Mouse (Mus musculus) forebrain, embryonic 12.5 days (tissue): ENCODE results near the gene Kcnip4. TPM values are rescaled to one million over a fixed set of nuclear protein-coding genes. Genes with fewer than 3 reads are reported as not detected.

Experiments used
- ATAC-seq: fragments of 200-750 bp; cut with Nextera tagmentation; 2 replicates; pipeline ENCODE4 v1.8.0; 2017; ENCODE audit warnings: moderate TSS enrichment; ENCODE audit not compliant: low FRiP score
- H3K27ac ChIP-seq: fragments of 300-500 bp; sonication (generic); 2 replicates; pipeline ENCODE4 v1.5.1; 2016; ENCODE audit warnings: mild to moderate bottlenecking
- H3K27me3 ChIP-seq: fragments of 300-500 bp; sonication (generic); 2 replicates; pipeline ENCODE4 v1.6.1; 2016; ENCODE audit warnings: mild to moderate bottlenecking
- H3K36me3 ChIP-seq: fragments of 300-500 bp; sonication (generic); replicated peaks from 2 replicates; pipeline ENCODE4 v1.6.1; 2016; ENCODE audit warnings: mild to moderate bottlenecking
- H3K4me1 ChIP-seq: fragments of 300-500 bp; sonication (generic); 2 replicates; pipeline ENCODE4 v1.6.1; 2016
- H3K4me2 ChIP-seq: fragments of 300-500 bp; sonication (generic); 2 replicates; pipeline ENCODE4 v1.6.1; 2016; ENCODE audit warnings: mild to moderate bottlenecking, moderate library complexity
- H3K4me3 ChIP-seq: fragments of 300-500 bp; sonication (generic); replicated peaks from 2 replicates; pipeline ENCODE4 v1.5.1; 2016; ENCODE audit warnings: mild to moderate bottlenecking
- H3K9ac ChIP-seq: fragments of 300-500 bp; sonication (generic); 2 replicates; pipeline ENCODE4 v1.6.1; 2016; ENCODE audit warnings: mild to moderate bottlenecking
- H3K9me3 ChIP-seq: fragments of 300-500 bp; sonication (generic); 2 replicates; pipeline ENCODE4 v1.6.1; 2016
- WGBS: fragments of 180-500 bp; shearing (Covaris S2); methylation state at CpG from one replicate; pipeline ENCODE4 v1.1.7; 2016; 5-methylcytosine and 5-hydroxymethylcytosine counted together
- polyA plus RNA-seq: library from polyadenylated mRNA; unstranded; fragments of >200 nt; fragmentation: Nextera tagmentation; extraction: Ambion mirVana; gene quantifications from 2 replicates; pipeline ENCODE4 v1.2.1, GENCODE M21; 2016

The Kcnip4 gene
- polyA plus RNA-seq, 1 experiment from 2014 or later = 2.2 TPM

- Histone ChIP-seq H3K9ac (no peak overlapping the region), H3K9me3 (no peaks in the 10 kb centered on the region), H3K27ac (no peak overlapping the region), H3K4me1 (peaks cover 2% of the 10 kb centered on the region; the same call in 1 of the 2 replicates), H3K36me3 (no peaks in the 10 kb centered on the region), H3K4me2 (no peak overlapping the region), H3K4me3 (no peak overlapping the region), H3K27me3 (no peaks in the 10 kb centered on the region)
- ATAC-seq = no peak
- 84% methylated on average over 5 of the region's 5 CpGs for WGBS
Observed at GRCm38 (mm10) chr5:48410348-48410747, 1114.4 kb downstream of the Kcnip4 start.

DNA sequence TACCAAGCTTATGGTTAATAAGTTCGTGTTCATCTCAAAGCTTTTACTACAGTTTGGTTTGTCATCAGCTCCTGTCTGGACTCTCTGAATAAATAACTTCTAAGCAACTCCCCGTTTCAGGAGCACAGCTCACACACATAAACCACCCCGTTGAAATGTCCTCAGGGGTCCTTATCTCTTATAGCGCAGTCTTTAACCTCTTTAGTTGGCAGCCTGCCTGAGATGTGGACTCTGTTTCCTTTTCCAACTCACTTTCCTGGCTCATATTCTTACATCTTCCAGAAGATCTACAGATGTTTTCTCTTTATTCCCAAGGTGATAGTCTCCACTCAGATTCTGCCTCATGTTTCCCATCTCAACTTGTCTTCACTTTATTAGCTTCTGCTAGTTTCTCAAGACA, 1116.4 kb downstream of the Kcnip4 start:
- ATAC-seq = no peak
- H3K36me3 ChIP-seq = no peaks in the 10 kb centered on the region
- no peak overlapping the region for H3K4me3 ChIP-seq
- H3K9ac ChIP-seq = no peak overlapping the region
- no peaks in the 10 kb centered on the region for H3K4me1 ChIP-seq
- no peak overlapping the region for H3K4me2 ChIP-seq
- H3K27ac ChIP-seq = no peak overlapping the region
- H3K9me3 ChIP-seq = no peaks in the 10 kb centered on the region
- 91% methylated on average over 4 of the region's 4 CpGs for WGBS
- H3K27me3 ChIP-seq = no peaks in the 10 kb centered on the region

GRCm38 (mm10) chr5:48402497-48402896, 1122.2 kb downstream of the Kcnip4 start:
- WGBS = 89% methylated on average over 3 of the region's 3 CpGs
- Histone ChIP-seq H3K4me2 (no peak overlapping the region), H3K9me3 (no peaks in the 10 kb centered on the region), H3K4me3 (no peak overlapping the region), H3K27me3 (no peaks in the 10 kb centered on the region), H3K4me1 (no peaks in the 10 kb centered on the region), H3K27ac (no peak overlapping the region), H3K36me3 (peaks cover 4% of the 10 kb centered on the region; the same call in 1 of the 2 replicates), H3K9ac (no peak overlapping the region)
- no peak for ATAC-seq

DNA sequence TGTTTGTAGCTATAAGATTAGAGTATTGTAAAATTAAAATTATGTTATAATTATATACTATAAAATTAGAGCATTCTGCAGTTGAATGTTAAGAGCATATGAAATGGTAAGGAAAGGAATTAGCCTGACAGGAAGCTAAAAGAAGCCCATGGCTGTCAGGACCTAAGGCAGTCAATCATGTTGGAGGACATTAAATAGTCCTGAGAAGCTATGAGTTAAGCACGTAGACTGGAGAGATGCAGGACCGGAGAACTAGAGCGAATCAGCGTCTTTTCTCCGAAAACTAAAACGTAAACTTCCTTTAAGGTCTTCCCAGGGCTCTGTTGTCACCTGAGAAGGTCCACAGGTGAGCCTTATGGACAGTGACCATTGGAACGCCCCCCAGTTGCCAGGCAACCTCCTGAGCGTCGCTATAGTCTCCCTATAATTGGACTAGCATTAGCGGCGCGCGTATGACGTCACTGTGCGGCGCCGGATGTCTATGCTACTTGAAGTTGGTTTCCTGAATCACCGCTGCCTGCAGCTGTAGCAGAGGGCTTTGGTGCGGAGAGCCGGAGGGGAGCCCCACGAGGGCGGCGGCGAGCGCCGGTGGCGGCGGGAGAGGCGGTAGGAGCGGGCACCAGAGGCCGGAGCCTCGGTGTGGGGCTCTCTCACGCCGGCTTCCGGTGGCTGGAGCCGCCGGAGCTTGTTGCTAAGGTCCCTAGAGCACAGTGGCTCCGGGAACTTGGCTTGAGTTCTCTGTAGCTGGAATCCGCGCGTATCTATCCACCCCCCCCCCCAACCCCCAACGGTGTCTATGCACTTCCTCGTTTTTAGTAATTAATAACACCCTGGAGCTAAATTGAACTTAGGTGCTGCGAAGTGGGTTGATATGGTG, 1152.6 kb downstream of the Kcnip4 start:
- peak overlapping the region; percentile 55 for H3K4me2 ChIP-seq
- WGBS = under 1% methylated on average over 38 of the region's 44 CpGs
- peaks cover 4% of the 10 kb centered on the region for H3K4me1 ChIP-seq
- ATAC-seq = peak; percentile 100
- peaks cover 19% of the 10 kb centered on the region; the same call in 1 of the 2 replicates for H3K36me3 ChIP-seq
- peak overlapping the region; percentile 56; the same call in 1 of the 2 replicates for H3K27ac ChIP-seq
- no peaks in the 10 kb centered on the region for H3K27me3 ChIP-seq
- peak overlapping the region; percentile 66 for H3K9ac ChIP-seq
- H3K4me3 ChIP-seq = peak overlapping the region; percentile 91
- no peaks in the 10 kb centered on the region for H3K9me3 ChIP-seq

- Histone ChIP-seq H3K4me2 (no peak overlapping the region), H3K9ac (no peak overlapping the region), H3K36me3 (no peaks in the 10 kb centered on the region), H3K27me3 (no peaks in the 10 kb centered on the region), H3K27ac (no peak overlapping the region), H3K4me3 (no peak overlapping the region), H3K9me3 (no peaks in the 10 kb centered on the region), H3K4me1 (no peaks in the 10 kb centered on the region)
- no peak for ATAC-seq
- 83% methylated on average over 1 of the region's 1 CpGs for WGBS
Observed at GRCm38 (mm10) chr5:48349309-48349708, 1175.4 kb downstream of the Kcnip4 start.

DNA sequence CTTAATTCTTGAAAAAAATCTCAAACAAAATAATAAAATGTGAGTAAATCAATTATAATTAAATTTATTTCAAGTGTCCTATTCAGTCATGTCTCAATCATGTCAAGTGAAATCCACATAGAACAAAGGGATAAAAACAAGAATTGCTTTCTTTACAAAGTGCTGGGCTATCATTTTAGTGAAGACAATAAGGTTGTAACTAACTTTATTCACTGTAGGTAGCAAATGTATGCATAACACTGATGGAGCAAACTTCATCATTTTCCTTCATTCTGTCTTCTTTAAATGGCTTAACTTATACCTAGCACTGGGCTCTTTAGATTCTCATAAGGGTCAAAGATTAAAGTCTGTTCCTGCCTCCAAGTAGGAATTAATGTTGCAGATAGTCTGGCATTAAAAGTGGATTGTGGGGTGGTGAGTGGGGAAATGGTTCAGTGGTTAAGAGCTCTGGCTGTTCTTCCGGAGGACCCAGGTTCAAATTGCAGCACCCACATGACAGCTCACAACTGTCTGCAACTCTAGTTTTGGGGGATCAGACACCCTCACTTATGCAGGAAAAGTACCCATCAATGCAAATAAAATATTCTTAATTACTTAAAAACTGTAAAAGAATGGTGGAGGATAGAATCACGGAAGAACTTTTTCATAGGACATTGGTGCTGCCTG, 1178.6 kb downstream of the Kcnip4 start:
- no peak overlapping the region for H3K27ac ChIP-seq
- H3K36me3 ChIP-seq = no peaks in the 10 kb centered on the region
- WGBS = 94% methylated on average over 2 of the region's 2 CpGs
- H3K4me3 ChIP-seq = no peak overlapping the region
- no peaks in the 10 kb centered on the region for H3K27me3 ChIP-seq
- H3K9ac ChIP-seq = no peak overlapping the region
- no peak overlapping the region for H3K4me2 ChIP-seq
- H3K9me3 ChIP-seq = no peaks in the 10 kb centered on the region
- peak; percentile 34 for ATAC-seq
- no peaks in the 10 kb centered on the region for H3K4me1 ChIP-seq

- H3K4me2 ChIP-seq = no peak overlapping the region
- WGBS = 57% methylated on average over 5 of the region's 5 CpGs
- no peak overlapping the region for H3K9ac ChIP-seq
- H3K27me3 ChIP-seq = no peaks in the 10 kb centered on the region
- no peaks in the 10 kb centered on the region for H3K9me3 ChIP-seq
- no peak overlapping the region for H3K4me3 ChIP-seq
- no peaks in the 10 kb centered on the region for H3K4me1 ChIP-seq
- no peaks in the 10 kb centered on the region for H3K36me3 ChIP-seq
- H3K27ac ChIP-seq = no peak overlapping the region
- peak; percentile 85 for ATAC-seq
Observed at GRCm38 (mm10) chr5:48345095-48345982, 1179.4 kb downstream of the Kcnip4 start.

- Histone ChIP-seq H3K4me3 (no peak overlapping the region), H3K4me2 (no peak overlapping the region), H3K9ac (no peak overlapping the region), H3K9me3 (no peaks in the 10 kb centered on the region), H3K27me3 (no peaks in the 10 kb centered on the region), H3K4me1 (no peaks in the 10 kb centered on the region), H3K36me3 (no peaks in the 10 kb centered on the region), H3K27ac (no peak overlapping the region)
- WGBS = 48% methylated on average over 7 of the region's 7 CpGs
- no peak for ATAC-seq
Observed at GRCm38 (mm10) chr5:48340808-48341433, 1183.8 kb downstream of the Kcnip4 start.
